Mouse (Mus musculus) G1E (cell line): ENCODE results near the gene Fcrl6. TPM values are rescaled to one million over a fixed set of nuclear protein-coding genes. Genes with fewer than 3 reads are reported as not detected.

Experiments used
- ATAC-seq: 2 replicates; pipeline ENCODE4 v1.8.0; 2016; ENCODE audit warnings: mild to moderate bottlenecking; ENCODE audit not compliant: insufficient number of reproducible peaks, poor library complexity, low FRiP score, severe bottlenecking; ENCODE audit errors: extremely low read depth
- DNase-seq: peaks from one replicate; pipeline ENCODE4 v3.0.0; 2012; ENCODE audit warnings: low spot score
- H3K27me3 ChIP-seq: 2 replicates; pipeline ENCODE4 v1.6.1; 2012; ENCODE audit warnings: mild to moderate bottlenecking, low read length, inconsistent platforms; ENCODE audit not compliant: insufficient read depth
- H3K36me3 ChIP-seq: replicated peaks from 2 replicates; pipeline ENCODE3; 2012; ENCODE audit warnings: mild to moderate bottlenecking, inconsistent platforms
- H3K4me1 ChIP-seq: 2 replicates; pipeline ENCODE4 v1.6.1; 2012; ENCODE audit warnings: low read depth, low read length, inconsistent platforms, mixed read lengths; ENCODE audit not compliant: insufficient read depth
- H3K4me3 ChIP-seq: 2 replicates; pipeline ENCODE4 v1.5.1; 2012; ENCODE audit warnings: low read depth, mild to moderate bottlenecking, inconsistent platforms, low read length, moderate library complexity, mixed read lengths
- H3K9me3 ChIP-seq: replicated peaks from 2 replicates; pipeline ENCODE4 v1.6.1; 2012; ENCODE audit warnings: inconsistent platforms
- CTCF ChIP-seq: IDR thresholded peaks from 2 replicates; pipeline ENCODE4 v1.5.1; 2012; ENCODE audit warnings: low read depth, low read length, inconsistent platforms, mixed read lengths
- GATA1 ChIP-seq: IDR thresholded peaks from 2 replicates; pipeline ENCODE4 v1.6.1; 2012; ENCODE audit warnings: borderline replicate concordance, low read length, inconsistent platforms, mixed read lengths
- GATA2 ChIP-seq: IDR thresholded peaks from 2 replicates; pipeline ENCODE4 v1.6.1; 2012; ENCODE audit warnings: low read depth, low read length, inconsistent platforms, borderline replicate concordance
- POLR2AphosphoS5 ChIP-seq: IDR thresholded peaks from 2 replicates; pipeline ENCODE4 v1.6.1; 2012; ENCODE audit warnings: low read depth, low read length, inconsistent platforms; ENCODE audit not compliant: insufficient replicate concordance
- TAL1 ChIP-seq: conservative IDR thresholded peaks from 2 replicates; pipeline ENCODE4 v1.6.1; 2012; ENCODE audit warnings: low read depth, low read length, inconsistent platforms, mixed read lengths
- polyA plus RNA-seq: library from polyadenylated mRNA; stranded (reverse); fragments of >175 nt; gene quantifications from 2 replicates; pipeline ENCODE4 v1.2.3, GENCODE M21; 2012
- total RNA-seq, 2 experiments: library from RNA; stranded (forward) in 1 of 2; stranded (reverse) in 1 of 2; fragments of 200-1000 nt in 1 of 2; fragments of >200 nt in 1 of 2; fragmentation: Nextera tagmentation in 1 of 2; gene quantifications; 2 replicates each; pipeline ENCODE4 v1.2.3; 2014 to 2017

The Fcrl6 gene
- total and polyA plus RNA-seq, 3 experiments, result not detected

GRCm38 (mm10) chr1:172616537-172617300 is 14.4 kb upstream of the Fcrl6 start:
- Histone ChIP-seq H3K4me3 (no peak overlapping the region), H3K27me3 (no peaks in the 10 kb centered on the region), H3K4me1 (no peaks in the 10 kb centered on the region), H3K9me3 (peaks cover 16% of the 10 kb centered on the region), H3K36me3 (no peaks in the 10 kb centered on the region)
- ATAC-seq, result no peak
- TF ChIP-seq POLR2AphosphoS5, result no peak
- TF ChIP-seq CTCF, result no peak
- no peak for TF ChIP-seq GATA2
- TF ChIP-seq GATA1, result no peak
- TF ChIP-seq TAL1, result no peak
- DNase-seq, result no peak

- no peaks in the 10 kb centered on the region for H3K4me1 ChIP-seq
- ATAC-seq, result no peak
- H3K27me3 ChIP-seq, result no peaks in the 10 kb centered on the region
- TF ChIP-seq TAL1 (no peak), POLR2AphosphoS5 (no peak), CTCF (no peak), GATA1 (no peak), GATA2 (no peak)
- no peak overlapping the region for H3K4me3 ChIP-seq
- DNase-seq, result no peak
- H3K9me3 ChIP-seq, result peaks cover 20% of the 10 kb centered on the region
- H3K36me3 ChIP-seq, result no peaks in the 10 kb centered on the region
Observed at GRCm38 (mm10) chr1:172615412-172615811, 13.1 kb upstream of the Fcrl6 start.

- TF ChIP-seq POLR2AphosphoS5 (no peak), CTCF (no peak), TAL1 (no peak), GATA2 (no peak), GATA1 (no peak)
- DNase-seq, result no peak
- Histone ChIP-seq H3K4me3 (no peak overlapping the region), H3K36me3 (no peaks in the 10 kb centered on the region), H3K9me3 (peaks cover 20% of the 10 kb centered on the region), H3K4me1 (no peaks in the 10 kb centered on the region), H3K27me3 (no peaks in the 10 kb centered on the region)
- ATAC-seq, result no peak
Observed at GRCm38 (mm10) chr1:172614654-172615053, 12.3 kb upstream of the Fcrl6 start.

GRCm38 (mm10) chr1:172612745-172613144 is 10.4 kb upstream of the Fcrl6 start:
- Histone ChIP-seq H3K36me3 (no peaks in the 10 kb centered on the region), H3K4me1 (no peaks in the 10 kb centered on the region), H3K9me3 (peaks cover 16% of the 10 kb centered on the region), H3K4me3 (no peak overlapping the region), H3K27me3 (no peaks in the 10 kb centered on the region)
- TF ChIP-seq CTCF, result no peak
- TF ChIP-seq TAL1, result no peak
- no peak for TF ChIP-seq GATA2
- no peak for TF ChIP-seq POLR2AphosphoS5
- no peak for TF ChIP-seq GATA1
- no peak for ATAC-seq
- no peak for DNase-seq

GRCm38 (mm10) chr1:172611304-172611703 is 9.0 kb upstream of the Fcrl6 start:
- Histone ChIP-seq H3K4me1 (no peaks in the 10 kb centered on the region), H3K27me3 (no peaks in the 10 kb centered on the region), H3K4me3 (no peak overlapping the region), H3K36me3 (no peaks in the 10 kb centered on the region), H3K9me3 (peaks cover 9% of the 10 kb centered on the region)
- no peak for ATAC-seq
- TF ChIP-seq GATA2, result no peak
- TF ChIP-seq TAL1, result no peak
- TF ChIP-seq CTCF, result no peak
- TF ChIP-seq GATA1, result no peak
- no peak for TF ChIP-seq POLR2AphosphoS5
- DNase-seq, result no peak

- ATAC-seq, result no peak; the same call in 1 of the 2 replicates
- H3K4me1 ChIP-seq, result no peaks in the 10 kb centered on the region
- no peaks in the 10 kb centered on the region for H3K36me3 ChIP-seq
- H3K27me3 ChIP-seq, result no peaks in the 10 kb centered on the region
- TF ChIP-seq TAL1, result no peak
- no peak for TF ChIP-seq GATA1
- no peak for TF ChIP-seq CTCF
- no peak for TF ChIP-seq POLR2AphosphoS5
- TF ChIP-seq GATA2, result no peak
- H3K9me3 ChIP-seq, result peaks cover 12% of the 10 kb centered on the region
- H3K4me3 ChIP-seq, result no peak overlapping the region
- DNase-seq, result no peak
Observed at GRCm38 (mm10) chr1:172594495-172594894, 7.9 kb downstream of the Fcrl6 start.

- DNase-seq, result no peak
- no peak overlapping the region for H3K4me3 ChIP-seq
- ATAC-seq, result no peak
- no peaks in the 10 kb centered on the region for H3K27me3 ChIP-seq
- H3K9me3 ChIP-seq, result peaks cover 12% of the 10 kb centered on the region
- TF ChIP-seq POLR2AphosphoS5 (no peak), GATA1 (no peak), CTCF (no peak), GATA2 (no peak), TAL1 (no peak)
- H3K4me1 ChIP-seq, result no peaks in the 10 kb centered on the region
- H3K36me3 ChIP-seq, result no peaks in the 10 kb centered on the region
Observed at GRCm38 (mm10) chr1:172593956-172594355, 8.4 kb downstream of the Fcrl6 start.
